Mouse (Mus musculus) CH12.LX (cell line): Measurements from ENCODE around the gene Pxn. TPM values are rescaled to one million over a fixed set of nuclear protein-coding genes. Genes with fewer than 3 reads are reported as not detected.

Experiments
- DNase-seq: peaks from one replicate; pipeline ENCODE4 v3.0.0-alpha.2; 2013; ENCODE audit errors: extremely low read depth
- H3K27ac ChIP-seq: 2 replicates; pipeline ENCODE4 v1.5.1; 2012; ENCODE audit warnings: low read depth, mild to moderate bottlenecking, control low read depth, moderate library complexity; ENCODE audit not compliant: insufficient read depth
- H3K27me3 ChIP-seq: replicated peaks from 2 replicates; pipeline ENCODE3; 2012; ENCODE audit warnings: inconsistent platforms
- H3K36me3 ChIP-seq, 2 experiments: replicated peaks in 1 of 2; 2 replicates each; pipeline versions ENCODE3 to v1.6.1; 2012; ENCODE audit warnings: inconsistent platforms in 1 of 2, low read length in 1 of 2, mild to moderate bottlenecking in 1 of 2, mixed read lengths in 1 of 2, moderate library complexity in 1 of 2; ENCODE audit not compliant: control insufficient read depth in 1 of 2, insufficient read depth in 1 of 2
- H3K4me1 ChIP-seq, 2 experiments: 2 replicates each; pipeline ENCODE4 v1.6.1; 2012; ENCODE audit warnings: inconsistent platforms in 1 of 2, moderate library complexity in 1 of 2; ENCODE audit not compliant: insufficient read depth in 2 of 2, control insufficient read depth in 1 of 2
- H3K4me2 ChIP-seq: 2 replicates; pipeline ENCODE4 v1.6.1; 2012; ENCODE audit warnings: low read depth, mild to moderate bottlenecking, control low read depth; ENCODE audit not compliant: poor library complexity, insufficient read depth, severe bottlenecking
- H3K4me3 ChIP-seq, 3 experiments: fragments of 150-350 bp in 1 of 3; sonication (generic) in 1 of 3; replicated peaks in 1 of 3; 2 replicates each; pipeline versions ENCODE3 to v1.5.1; 2011 to 2012; ENCODE audit warnings: low read depth in 2 of 3, low read length in 2 of 3, mild to moderate bottlenecking in 2 of 3, moderate library complexity in 2 of 3, control low read depth in 1 of 3, improper control_type of control experiment in 1 of 3, inconsistent platforms in 1 of 3, mixed read lengths in 1 of 3; ENCODE audit not compliant: poor library complexity in 1 of 3
- H3K79me2 ChIP-seq: replicated peaks from 2 replicates; pipeline ENCODE4 v1.6.1; 2012; ENCODE audit warnings: mild to moderate bottlenecking, moderate library complexity; ENCODE audit not compliant: control insufficient read depth, poor library complexity, insufficient read depth, severe bottlenecking; ENCODE audit errors: extremely low read depth
- H3K9ac ChIP-seq: 2 replicates; pipeline ENCODE4 v1.6.1; 2012; ENCODE audit warnings: low read depth, mild to moderate bottlenecking, control low read depth, moderate library complexity; ENCODE audit not compliant: insufficient read depth
- H3K9me3 ChIP-seq: replicated peaks from 2 replicates; pipeline ENCODE3; 2012; ENCODE audit warnings: low read length, inconsistent platforms, mixed read lengths
- BHLHE40 ChIP-seq: IDR thresholded peaks from 2 replicates; pipeline ENCODE4 v1.6.1; 2011; ENCODE audit warnings: mild to moderate bottlenecking, low read depth, low read length, improper control_type of control experiment
- CHD1 ChIP-seq: IDR thresholded peaks from 2 replicates; pipeline ENCODE4 v1.6.1; 2012; ENCODE audit warnings: low read depth, low read length, improper control_type of control experiment, inconsistent platforms
- CHD2 ChIP-seq: IDR thresholded peaks from 2 replicates; pipeline ENCODE4 v1.6.1; 2011; ENCODE audit warnings: low read length, improper control_type of control experiment
- CTCF ChIP-seq, 2 experiments: IDR thresholded peaks in 1 of 2; conservative IDR thresholded peaks in 1 of 2; 2 replicates each; pipeline ENCODE4 v1.5.1; 2011 to 2012; ENCODE audit warnings: low read depth in 2 of 2, low read length in 2 of 2, improper control_type of control experiment in 1 of 2, inconsistent platforms in 1 of 2, mild to moderate bottlenecking in 1 of 2, moderate library complexity in 1 of 2
- GABPA ChIP-seq: IDR thresholded peaks from 2 replicates; pipeline ENCODE4 v1.6.1; 2012; ENCODE audit warnings: low read depth, low read length, improper control_type of control experiment, inconsistent platforms; ENCODE audit not compliant: insufficient replicate concordance
- IRF4 ChIP-seq: IDR thresholded peaks from 2 replicates; pipeline ENCODE4 v1.6.1; 2014; ENCODE audit warnings: low read depth, mild to moderate bottlenecking, inconsistent platforms, low read length, improper control_type of control experiment
- JUN ChIP-seq: IDR thresholded peaks from 2 replicates; pipeline ENCODE4 v1.6.1; 2011; ENCODE audit warnings: low read depth, mild to moderate bottlenecking, low read length, improper control_type of control experiment, moderate library complexity; ENCODE audit not compliant: insufficient read depth
- MAZ ChIP-seq: IDR thresholded peaks from 2 replicates; pipeline ENCODE4 v1.6.1; 2012; ENCODE audit warnings: low read depth, mild to moderate bottlenecking, inconsistent platforms, low read length, improper control_type of control experiment, moderate library complexity
- POLR2A ChIP-seq: IDR thresholded peaks from 2 replicates; pipeline ENCODE4 v1.6.1; 2011; ENCODE audit warnings: low read depth, mild to moderate bottlenecking, improper control_type of control experiment, low read length
- POLR2AphosphoS2 ChIP-seq: IDR thresholded peaks from 2 replicates; pipeline ENCODE4 v1.6.1; 2011; ENCODE audit warnings: low read depth, low read length, improper control_type of control experiment
- SIN3A ChIP-seq: IDR thresholded peaks from 2 replicates; pipeline ENCODE4 v1.6.1; 2012; ENCODE audit warnings: low read length, improper control_type of control experiment, inconsistent platforms
- SMC3 ChIP-seq: IDR thresholded peaks from 2 replicates; pipeline ENCODE4 v1.6.1; 2011; ENCODE audit warnings: low read depth, low read length, improper control_type of control experiment
- TBP ChIP-seq: conservative IDR thresholded peaks from 2 replicates; pipeline ENCODE4 v1.6.1; 2011; ENCODE audit warnings: low read depth, low read length, improper control_type of control experiment
- UBTF ChIP-seq: IDR thresholded peaks from 2 replicates; pipeline ENCODE4 v1.6.1; 2012; ENCODE audit warnings: low read depth, mild to moderate bottlenecking, inconsistent platforms, low read length, improper control_type of control experiment, moderate library complexity
- USF1 ChIP-seq: IDR thresholded peaks from 2 replicates; pipeline ENCODE4 v1.6.1; 2014; ENCODE audit warnings: low read depth, mild to moderate bottlenecking, inconsistent platforms, low read length, improper control_type of control experiment
- USF2 ChIP-seq: conservative IDR thresholded peaks from 2 replicates; pipeline ENCODE4 v1.6.1; 2011; ENCODE audit warnings: low read depth, low read length, improper control_type of control experiment
- ZMIZ1 ChIP-seq: IDR thresholded peaks from 2 replicates; pipeline ENCODE4 v1.6.1; 2012; ENCODE audit warnings: low read depth, mild to moderate bottlenecking, inconsistent platforms, low read length, improper control_type of control experiment
- ZNF384 ChIP-seq: IDR thresholded peaks from 2 replicates; pipeline ENCODE4 v1.6.1; 2012; ENCODE audit warnings: low read depth, low read length, improper control_type of control experiment, inconsistent platforms
- dilution Hi-C: fragments of 300-500 bp; cut with MboI; formaldehyde crosslinking; loops from 2 replicates; pipeline ENCODE4 v1.14.3; 2020; ENCODE audit warnings: low sequenced_read_pairs; ENCODE audit not compliant: extremely low pct_unique_long_range_greater_than_20kb, extremely low pct_ligation_motif_present
- in situ Hi-C: fragments of 300-500 bp; cut with MboI; formaldehyde crosslinking; loops from 3 replicates; pipeline ENCODE4 v1.14.3; 2019; ENCODE audit warnings: low sequenced_read_pairs, low pct_ligation_motif_present, low pct_unique_long_range_greater_than_20kb, mixed read lengths
- polyA plus RNA-seq: library from polyadenylated mRNA; unstranded; fragments of >175 nt; gene quantifications from 2 replicates; pipeline ENCODE4 v1.2.1, GENCODE M21; 2012; ENCODE audit warnings: low read depth; ENCODE audit not compliant: insufficient read length
- total RNA-seq, 2 experiments: library from RNA; depleted of rRNA; stranded (reverse); fragments of 300-350 nt in 1 of 2; fragments of >200 nt in 1 of 2; gene quantifications; 2 replicates each; pipeline ENCODE4 v1.2.3; 2012 to 2014

Gene Pxn
- total and polyA plus RNA-seq, 3 experiments, result 17.0 to 43.4 (median 21.1) TPM

DNA sequence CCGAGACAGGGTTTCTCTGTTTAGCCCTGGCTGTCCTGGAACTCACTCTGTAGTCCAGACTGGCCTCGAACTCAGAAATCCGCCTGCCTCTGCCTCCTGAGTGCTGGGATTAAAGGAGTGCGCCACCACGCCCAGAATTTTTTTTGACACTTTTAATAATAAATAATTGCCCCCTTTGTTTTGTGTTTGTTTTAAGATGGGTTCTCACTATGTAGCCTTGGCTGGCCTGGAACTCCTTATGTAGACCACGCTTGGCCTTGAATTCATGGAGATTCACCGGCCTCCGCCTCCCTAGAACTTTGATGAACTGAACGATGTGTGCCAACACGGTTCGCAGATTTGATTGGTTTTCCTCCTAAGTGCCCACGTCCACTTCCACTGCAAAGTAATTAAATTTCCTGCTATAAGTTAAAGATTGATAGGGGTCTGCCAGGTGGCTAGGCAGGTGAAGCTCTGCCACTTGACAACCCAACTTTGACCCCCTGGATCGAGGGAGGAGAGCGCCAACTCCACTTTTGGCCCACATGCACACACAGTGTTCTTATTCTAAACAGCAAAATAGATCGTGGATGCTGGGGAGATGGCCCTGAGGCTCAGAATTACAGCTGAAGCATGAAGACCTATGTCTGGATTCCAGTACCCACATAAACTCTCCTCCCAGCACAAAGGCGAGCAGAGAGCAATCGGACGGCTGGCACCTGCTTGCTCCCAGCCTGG lies 20.8 kb upstream of the Pxn start:
- Histone ChIP-seq H3K27ac (no peak overlapping the region), H3K4me2 (no peak overlapping the region), H3K27me3 (no peaks in the 10 kb centered on the region), H3K4me3 (no peak overlapping the region), H3K79me2 (no peaks in the 10 kb centered on the region), H3K9me3 (no peaks in the 10 kb centered on the region), H3K36me3 (peaks cover 8 to 19% of the 10 kb centered on the region in 2 experiments), H3K4me1 (peaks cover 0 to 30% of the 10 kb centered on the region in 2 experiments; a peak in 2 of 4 replicates), H3K9ac (no peak overlapping the region)
- in situ Hi-C loops, result no loop called here
- dilution Hi-C loops, result no loop called here
- TF ChIP-seq CHD2, result no peak
- TF ChIP-seq CHD1, result no peak
- no peak for TF ChIP-seq SMC3
- no peak for TF ChIP-seq JUN
- no peak for TF ChIP-seq IRF4
- no peak for TF ChIP-seq USF2
- no peak for TF ChIP-seq POLR2A
- TF ChIP-seq UBTF, result no peak
- TF ChIP-seq MAZ, result no peak
- TF ChIP-seq POLR2AphosphoS2, result no peak
- TF ChIP-seq USF1, result no peak
- no peak for TF ChIP-seq BHLHE40
- no peak for TF ChIP-seq GABPA
- TF ChIP-seq CTCF (conservative IDR thresholded peaks at IDR 0.05 in 1 of 2, IDR thresholded peaks at IDR 0.05 in 1 of 2; ENCODE audit: low read depth in 2 of 2, low read length in 2 of 2), result no peak
- no peak for TF ChIP-seq ZMIZ1
- no peak for TF ChIP-seq ZNF384
- no peak for TF ChIP-seq SIN3A
- no peak for TF ChIP-seq TBP
- no peak for DNase-seq

DNA sequence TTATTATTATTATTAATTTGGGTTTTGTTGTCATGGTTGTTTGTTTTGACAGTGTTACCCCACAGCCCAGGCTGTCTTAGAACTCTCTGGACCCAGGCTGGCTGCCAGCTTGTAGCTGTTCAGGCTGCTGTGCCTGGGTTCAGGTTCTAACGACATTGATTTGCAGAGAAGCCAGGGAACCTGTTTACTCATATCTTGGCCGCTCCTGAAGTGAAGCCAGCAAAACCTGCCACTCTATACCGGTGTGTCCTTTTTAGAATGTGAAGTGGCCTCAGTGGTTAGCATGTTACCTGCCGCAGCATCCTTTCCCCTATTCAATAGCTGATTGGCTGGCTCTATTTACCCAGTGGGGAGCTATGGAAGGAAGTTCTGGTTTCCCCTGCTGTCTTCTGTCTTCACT lies 19.8 kb upstream of the Pxn start:
- Histone ChIP-seq H3K4me3 (no peak overlapping the region), H3K4me1 (peaks cover 0 to 38% of the 10 kb centered on the region in 2 experiments; a peak in 3 of 4 replicates), H3K27ac (no peak overlapping the region), H3K4me2 (no peak overlapping the region), H3K9me3 (no peaks in the 10 kb centered on the region), H3K9ac (no peak overlapping the region), H3K27me3 (no peaks in the 10 kb centered on the region), H3K36me3 (peaks cover 8 to 11% of the 10 kb centered on the region in 2 experiments), H3K79me2 (no peaks in the 10 kb centered on the region)
- no peak for TF ChIP-seq USF2
- dilution Hi-C loops (no loop called here), in situ Hi-C loops (no loop called here)
- no peak for DNase-seq
